Mouse (Mus musculus) bone marrow, adult 2 months (tissue): ENCODE data around the gene Pdx1.

Experiments
- CTCF ChIP-seq: fragments of 200-500 bp; IDR thresholded peaks from 2 replicates; pipeline ENCODE4 v1.5.1; 2011; ENCODE audit warnings: low read length, control low read depth; ENCODE audit not compliant: control insufficient read depth, insufficient read depth
- POLR2A ChIP-seq: fragments of 200-500 bp; IDR thresholded peaks from 2 replicates; pipeline ENCODE4 v1.6.1; 2011; ENCODE audit warnings: low read depth, mild to moderate bottlenecking, control low read depth, low read length, borderline replicate concordance; ENCODE audit not compliant: control insufficient read depth

DNA sequence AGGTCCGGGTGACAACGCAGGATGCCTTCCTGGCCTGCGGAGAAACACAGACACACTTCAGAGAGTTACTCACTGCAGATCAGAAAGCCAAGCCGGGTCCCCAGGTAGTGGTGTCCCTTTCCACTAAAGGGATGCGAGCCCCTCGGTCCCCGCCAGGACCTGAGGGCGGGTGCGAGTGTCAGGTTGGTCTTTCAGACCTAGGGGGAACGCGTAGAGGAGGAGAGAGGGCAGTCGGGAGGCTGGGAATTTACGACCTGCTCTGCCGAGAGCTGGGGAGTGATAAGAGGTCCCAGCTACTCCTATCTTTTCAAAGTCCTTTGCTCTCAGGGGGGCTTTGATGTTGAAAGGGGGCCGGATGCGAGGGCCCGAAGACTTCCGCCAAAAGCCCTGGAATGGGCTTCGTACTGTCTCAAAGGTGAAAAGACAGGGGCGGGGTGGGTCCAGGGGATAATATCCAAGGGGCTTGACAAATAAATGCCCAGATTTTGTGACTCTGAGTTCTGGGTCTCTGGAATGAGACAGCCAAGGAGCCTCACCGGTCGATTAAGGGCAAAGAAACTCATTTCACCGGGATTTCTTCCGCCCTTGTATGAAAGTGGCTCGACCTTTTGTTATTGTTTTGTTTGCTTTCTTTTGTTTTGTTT is 45.8 kb downstream of the Pdx1 start:
- TF ChIP-seq POLR2A (no peak), CTCF (no peak)
